Mouse (Mus musculus): ENCODE measurements at regions not wholly inside any gene's neighbourhood (a gene's known extent, or its start where the extent isn't known, plus 50 kb on each side); places are given as distances from the start of the nearest gene placed in this dataset.

GRCm38 (mm10) chr2:179099783-179100182 is 342.4 kb upstream of the Cdh4 start:
- TF ChIP-seq POLR2A (IDR thresholded peaks at IDR 0.05; ENCODE audit: extremely low read depth, insufficient read depth, low read length) (no peak), CTCF (IDR thresholded peaks at IDR 0.05; ENCODE audit: extremely low read depth, insufficient read depth, low read length) (no peak)
